Mouse (Mus musculus): ENCODE measurements around the gene Cnn3. TPM values are rescaled to one million over a fixed set of nuclear protein-coding genes. Genes with fewer than 3 reads are reported as not detected.

Cnn3 gene
- total RNA-seq, 4 experiments from 2014 or later: 268 to 287 (median 284) TPM

DNA sequence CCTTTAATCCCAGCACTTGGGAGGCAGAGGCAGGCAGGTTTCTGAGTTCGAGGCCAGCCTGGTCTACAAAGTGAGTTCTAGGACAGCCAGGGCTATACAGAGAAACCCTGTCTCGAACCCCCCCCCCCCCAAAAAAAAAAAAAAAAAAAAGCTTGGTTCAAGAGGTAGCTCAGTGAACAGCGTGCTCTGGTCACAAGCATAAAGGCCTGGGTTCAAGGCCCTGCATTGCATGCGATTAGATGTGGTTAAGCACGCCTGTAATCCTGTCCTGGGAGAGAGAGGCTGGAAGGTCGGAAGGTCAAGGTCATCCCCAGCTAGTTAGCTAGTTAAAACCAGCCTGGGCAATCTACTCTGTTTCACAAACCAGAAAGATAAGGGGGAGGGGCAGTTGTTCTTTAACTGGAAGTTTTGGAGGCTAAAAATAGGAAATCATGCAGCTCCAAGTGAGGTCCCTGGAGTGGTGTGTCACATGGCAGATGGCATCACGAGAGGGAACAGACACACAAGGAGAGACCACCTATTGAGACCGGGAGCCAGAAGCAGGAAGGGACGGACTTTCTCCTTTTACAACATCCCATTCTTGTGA is 7.4 kb upstream of the Cnn3 start:
- no peak for DNase-seq

DNA sequence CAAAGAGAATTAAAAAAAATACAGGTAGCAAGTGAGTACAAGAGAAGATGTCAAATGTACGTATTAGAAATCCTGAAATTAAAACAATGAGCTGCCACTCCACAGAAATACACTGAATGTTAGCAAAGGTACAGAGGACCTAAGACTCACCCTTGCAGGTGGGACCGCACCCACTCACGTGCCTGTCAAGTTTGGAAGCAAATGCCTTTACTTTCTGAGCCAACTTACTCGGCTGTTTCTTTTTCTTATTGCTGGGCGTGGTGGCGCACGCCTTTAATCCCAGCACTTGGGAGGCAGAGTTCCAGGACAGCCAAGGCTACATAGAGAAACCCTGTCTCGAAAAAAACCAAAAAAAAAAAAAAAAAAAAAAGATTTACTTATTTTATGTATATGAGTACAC is 3.9 kb upstream of the Cnn3 start:
- no peak for DNase-seq

DNA sequence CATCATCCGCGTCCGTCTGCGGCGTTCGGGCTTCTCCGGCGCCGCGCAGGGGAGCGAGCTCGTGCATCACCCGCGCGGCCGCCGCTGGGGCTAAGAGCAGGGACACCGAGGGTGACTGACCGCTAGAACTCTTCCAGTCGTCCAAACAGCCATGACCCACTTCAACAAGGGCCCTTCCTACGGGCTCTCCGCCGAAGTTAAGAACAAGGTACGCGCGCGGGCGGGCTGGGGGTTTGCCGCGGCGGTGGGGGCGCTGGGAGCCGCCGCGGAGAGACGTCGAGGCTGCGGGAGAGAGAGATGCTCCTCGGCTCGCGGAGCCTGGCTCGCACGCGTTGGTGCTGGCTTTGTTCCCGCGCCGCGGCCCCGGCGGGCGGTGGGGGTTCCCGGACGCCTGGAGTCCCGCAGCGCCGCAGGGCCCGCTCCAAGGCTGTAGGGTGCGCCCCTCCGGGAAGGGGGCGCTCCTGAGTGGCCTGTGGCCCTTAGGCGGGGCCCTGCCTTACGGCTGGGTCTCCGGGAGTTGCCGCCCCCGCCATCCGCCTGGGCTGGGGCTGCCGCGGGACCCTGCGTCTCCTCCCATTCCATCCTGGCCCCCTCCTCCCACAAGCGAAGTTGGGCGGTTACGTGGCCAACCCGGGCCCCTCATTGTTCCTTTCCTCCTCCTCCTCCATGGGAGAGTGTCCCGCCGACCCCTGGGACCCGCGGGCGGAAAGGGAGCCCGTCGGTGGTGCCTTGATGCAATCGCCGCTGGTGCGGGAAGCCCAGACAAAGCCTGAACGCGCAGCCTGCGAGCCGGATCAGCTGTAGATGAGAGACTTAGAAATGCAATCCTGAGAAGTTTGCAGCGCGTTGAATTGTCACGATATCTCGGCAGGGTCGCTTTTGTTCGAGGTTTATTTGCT is 573 bp downstream of the Cnn3 start:
- peak; percentile 69 for DNase-seq

GRCm38 (mm10) chr3:121427520-121427908 is 1.2 kb downstream of the Cnn3 start:
- DNase-seq: peak; percentile 63

- no peak for DNase-seq
Measured at GRCm38 (mm10) chr3:121428230-121428629, 1.9 kb downstream of the Cnn3 start.

DNA sequence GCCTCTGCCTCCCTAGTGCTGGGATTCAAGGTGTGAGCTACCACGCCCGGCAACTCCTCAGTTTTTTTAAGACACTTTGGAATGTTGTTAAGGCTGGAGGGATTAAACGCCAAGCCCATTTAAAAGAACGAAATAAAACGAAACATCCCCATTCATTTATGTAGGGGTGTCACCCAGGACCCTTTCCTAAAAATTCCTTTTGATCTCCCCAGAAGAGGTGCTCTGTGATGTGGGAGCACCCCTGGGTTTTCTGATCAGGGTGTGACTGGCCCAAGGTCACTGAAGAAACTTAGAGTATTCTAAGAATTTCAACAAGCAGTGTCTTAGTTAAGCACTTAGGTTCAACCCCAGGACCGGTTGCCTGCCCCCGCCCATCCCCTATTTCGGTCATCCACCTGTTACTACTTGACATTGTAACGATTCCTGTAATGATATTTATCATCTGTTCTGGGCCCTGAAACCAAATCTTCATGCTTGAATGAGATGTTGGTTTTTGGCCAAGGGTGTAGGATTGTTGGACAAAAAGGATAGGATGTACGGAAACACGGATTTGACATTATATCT is 2.5 kb downstream of the Cnn3 start:
- DNase-seq: no peak

- no peak for DNase-seq
Measured at GRCm38 (mm10) chr3:121429469-121429868, 3.2 kb downstream of the Cnn3 start.

DNA sequence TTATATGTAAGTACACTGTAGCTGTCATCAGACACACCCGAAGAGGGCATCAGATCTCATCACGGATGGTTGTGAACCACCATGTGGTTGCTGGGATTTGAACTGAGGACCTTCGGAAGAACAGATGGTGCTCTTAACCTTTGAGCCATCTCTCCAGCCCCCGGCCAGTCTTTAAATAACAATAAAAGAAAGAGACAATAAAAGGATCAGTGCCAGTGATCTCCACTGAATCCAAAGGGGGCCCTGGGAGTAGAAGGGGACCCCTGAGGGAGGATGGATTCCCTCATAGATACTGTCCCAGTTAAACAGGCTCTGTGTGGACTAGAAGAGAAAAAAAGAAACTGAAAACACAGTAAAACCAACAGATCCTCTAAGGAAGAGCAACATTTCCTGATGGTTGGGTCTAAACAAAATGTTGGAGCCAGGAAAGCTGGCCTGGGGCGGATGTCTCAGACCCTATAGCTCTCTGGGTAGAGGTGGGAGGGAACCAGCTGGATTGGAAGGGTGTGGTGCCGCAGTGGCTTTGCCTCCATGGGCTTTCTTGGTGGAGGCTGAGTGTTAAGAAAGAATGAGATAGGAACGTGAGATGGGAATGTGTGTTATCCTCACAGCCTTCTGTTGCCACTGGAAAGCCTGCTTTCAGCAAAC is 4.1 kb downstream of the Cnn3 start:
- no peak for DNase-seq

- DNase-seq: no peak
Measured at GRCm38 (mm10) chr3:121433359-121433758, 7.1 kb downstream of the Cnn3 start.

DNA sequence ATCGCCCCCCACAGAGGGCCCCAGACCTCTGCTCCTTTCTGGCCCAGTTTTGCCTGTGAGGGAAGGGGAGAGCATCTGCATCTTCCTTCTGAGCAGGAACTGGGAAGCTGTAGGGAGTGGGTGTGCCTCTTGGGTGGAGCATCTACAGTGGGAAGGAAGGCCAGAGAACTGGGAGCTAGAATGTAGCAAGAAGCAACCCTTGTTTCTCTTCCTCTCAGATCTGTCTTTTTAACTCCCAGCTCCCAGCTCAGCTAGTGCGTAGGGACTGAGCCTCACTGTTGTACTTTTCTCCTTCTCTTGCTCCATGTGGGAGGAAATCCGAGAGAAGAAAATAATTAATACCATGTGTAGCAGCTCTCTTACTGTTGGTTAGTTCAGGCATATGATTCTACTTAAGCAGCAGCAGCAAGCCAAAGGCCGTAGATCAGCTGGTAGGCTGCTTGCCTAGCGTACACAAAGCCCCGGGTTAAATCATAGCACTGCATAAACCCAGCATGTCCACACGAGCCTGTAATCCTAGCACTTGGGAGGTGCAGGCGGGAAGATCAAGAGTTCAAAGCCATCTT is 7.8 kb downstream of the Cnn3 start:
- no peak for DNase-seq

- no peak for DNase-seq
Measured at GRCm38 (mm10) chr3:121435296-121435695, 9.0 kb downstream of the Cnn3 start.

DNA sequence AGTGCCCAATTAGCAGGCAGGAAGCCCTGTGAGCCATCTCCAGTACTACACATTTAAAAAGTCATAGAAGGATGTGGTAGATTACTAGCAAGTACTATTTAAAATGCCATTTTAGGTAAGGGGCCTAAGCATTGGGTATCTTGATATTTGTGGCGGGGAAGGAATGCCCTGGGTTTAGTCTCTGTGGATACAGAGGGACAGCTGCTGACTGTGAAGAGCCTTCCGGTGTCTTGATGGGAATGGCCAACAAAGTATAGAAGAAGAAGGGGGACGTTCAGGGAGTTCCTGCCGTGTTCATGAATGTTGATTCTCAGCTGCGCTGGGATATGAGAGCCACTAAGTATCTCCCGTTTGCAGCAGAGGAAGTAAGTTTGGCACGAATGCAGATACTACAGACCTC is 10.8 kb downstream of the Cnn3 start:
- no peak for DNase-seq

DNA sequence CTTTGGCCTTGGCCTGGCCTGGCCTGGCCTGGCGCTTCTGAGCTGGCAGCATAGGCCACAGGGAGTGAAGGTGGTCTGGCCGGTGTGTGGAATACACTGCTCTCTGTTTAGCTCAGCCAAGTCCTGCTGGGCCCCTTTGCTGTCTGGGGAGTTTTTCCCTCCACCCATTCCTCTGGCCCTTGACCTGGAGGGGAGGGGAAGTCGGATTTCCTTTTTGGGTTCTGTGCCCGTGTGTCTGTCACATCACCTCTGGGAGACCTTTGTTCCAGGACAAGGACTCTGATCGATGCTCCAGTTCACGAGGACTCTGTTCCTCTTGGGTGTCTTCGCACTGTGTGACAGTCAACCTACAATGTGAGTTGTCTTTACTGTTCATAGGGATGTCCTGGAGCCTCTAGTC is 11.7 kb downstream of the Cnn3 start:
- DNase-seq: no peak

GRCm38 (mm10) chr3:121439623-121440161 is 13.4 kb downstream of the Cnn3 start:
- no peak for DNase-seq

DNA sequence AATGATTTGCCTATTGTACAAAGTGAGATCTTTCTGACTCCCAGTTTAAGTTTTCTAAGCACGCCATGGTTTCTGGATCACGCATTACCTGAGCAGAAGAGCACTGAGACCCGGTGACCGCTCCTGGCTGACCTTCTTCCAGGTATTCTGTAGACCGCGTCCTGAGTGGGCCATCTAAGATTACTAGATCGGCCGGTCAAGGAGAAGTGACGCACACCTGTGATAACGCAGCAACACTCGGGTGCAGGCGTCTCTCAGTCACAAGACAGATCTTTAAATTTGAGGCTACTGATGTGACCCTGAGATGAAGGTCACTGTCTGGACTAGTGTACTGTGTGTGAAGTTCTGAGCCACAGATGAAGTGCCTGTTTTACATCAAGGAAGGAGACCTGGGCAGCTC is 15.2 kb downstream of the Cnn3 start:
- peak; percentile 33 for DNase-seq

- no peak for DNase-seq
Measured at GRCm38 (mm10) chr3:121442288-121442687, 16.0 kb downstream of the Cnn3 start.

DNA sequence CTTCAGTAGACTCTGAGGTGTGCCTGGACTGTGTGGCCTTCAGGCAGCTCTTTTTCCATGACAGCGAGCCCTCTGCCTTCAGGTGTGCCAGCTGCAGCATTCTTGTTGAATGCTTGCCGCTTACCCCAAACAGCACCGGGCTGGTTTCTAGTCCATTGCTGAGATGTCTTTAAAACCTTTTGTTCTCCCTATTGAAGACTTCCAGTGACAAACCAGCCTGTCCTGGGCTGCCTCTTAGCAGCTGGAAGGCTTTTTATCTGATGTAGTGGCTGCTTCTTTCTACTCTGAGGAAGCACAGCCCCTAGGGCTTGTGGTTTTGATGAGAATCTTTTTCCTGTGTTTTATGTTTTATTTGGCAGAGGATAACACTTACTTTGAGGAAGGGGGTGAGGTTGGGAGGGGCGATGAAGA is 17.6 kb downstream of the Cnn3 start:
- DNase-seq: no peak

DNA sequence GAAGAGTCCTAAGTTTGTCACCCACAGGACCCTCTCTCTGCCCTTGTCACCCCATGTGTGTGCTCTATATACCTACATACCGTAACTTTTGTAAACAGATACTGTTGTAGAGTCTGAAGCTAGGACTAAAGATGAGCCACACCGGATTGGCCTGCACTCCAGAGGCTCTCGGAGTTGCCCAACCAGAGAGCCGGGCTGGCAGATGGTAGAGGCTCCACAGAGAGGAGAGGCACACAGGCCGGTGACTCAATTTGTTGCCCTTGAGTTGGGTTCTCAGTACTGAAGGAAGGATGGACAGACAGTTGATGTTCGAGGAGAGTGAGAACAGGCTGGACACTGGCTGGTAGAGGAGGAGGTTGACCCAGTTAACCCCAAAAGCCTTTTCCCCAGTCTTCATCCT is 18.1 kb downstream of the Cnn3 start:
- peak; percentile 70 for DNase-seq

DNA sequence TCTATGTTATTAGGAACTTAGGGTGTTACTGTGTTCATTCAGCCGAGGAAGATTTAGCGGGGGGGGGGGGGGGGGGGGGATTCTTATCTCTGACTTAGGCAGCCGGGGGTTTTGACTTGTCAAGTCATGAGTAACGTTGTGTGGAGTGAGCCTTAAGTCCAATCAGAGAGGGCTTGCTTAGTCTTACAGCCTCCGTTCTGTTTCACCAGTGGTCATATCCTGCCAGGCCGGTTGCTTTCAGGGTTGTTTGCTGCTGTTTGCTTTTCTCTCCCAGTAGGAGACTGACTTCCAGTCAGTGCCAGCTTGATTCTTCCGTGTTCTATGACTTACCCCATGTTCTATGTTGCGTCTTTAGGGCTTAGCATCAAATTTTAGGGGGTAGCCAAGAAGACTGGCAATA is 20.2 kb downstream of the Cnn3 start:
- no peak for DNase-seq

- no peak for DNase-seq
Measured at GRCm38 (mm10) chr3:121448029-121448468, 21.8 kb downstream of the Cnn3 start.

DNA sequence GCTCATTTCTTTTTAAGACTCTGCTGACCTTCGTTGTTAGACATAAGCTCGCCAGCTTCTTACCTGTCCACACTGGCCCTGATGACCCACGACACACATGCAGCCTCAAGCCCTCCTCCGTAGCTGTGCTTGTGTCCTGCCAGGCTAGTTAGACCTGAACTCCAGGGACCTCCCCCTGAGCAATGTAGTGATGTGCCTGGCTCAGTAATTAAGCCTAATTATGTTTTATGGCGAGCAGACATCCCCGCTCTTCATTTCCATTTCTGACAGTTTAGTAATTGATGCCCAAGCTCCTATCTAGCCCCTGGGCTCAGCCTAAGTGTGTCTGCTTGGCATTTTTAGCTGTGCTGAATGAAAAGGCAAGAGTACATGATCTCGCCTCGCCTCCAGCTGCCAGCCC is 22.3 kb downstream of the Cnn3 start:
- DNase-seq: no peak

GRCm38 (mm10) chr3:121449527-121449926 is 23.2 kb downstream of the Cnn3 start:
- peak; percentile 68 for DNase-seq

- no peak for DNase-seq
Measured at GRCm38 (mm10) chr3:121451404-121451803, 25.1 kb downstream of the Cnn3 start.

Measured in adrenal gland, adult 8-10 months (tissue).